Mouse (Mus musculus) liver, adult 2 months (tissue): Measurements from ENCODE around the gene Gm20388. TPM values are rescaled to one million over a fixed set of nuclear protein-coding genes. Genes with fewer than 3 reads are reported as not detected.

Experiments used
- DNase-seq: peaks from one replicate; pipeline ENCODE4 v3.0.0-alpha.2; 2011; ENCODE audit warnings: low read depth, low spot score; ENCODE audit errors: extremely low read depth
- H3K27ac ChIP-seq: fragments of 200-500 bp; replicated peaks from 2 replicates; pipeline ENCODE4 v1.5.1; 2012; ENCODE audit warnings: low read depth, mild to moderate bottlenecking, control low read depth, inconsistent platforms, low read length; ENCODE audit not compliant: insufficient read depth
- H3K27me3 ChIP-seq: fragments of 200-500 bp; 2 replicates; pipeline ENCODE4 v1.6.1; 2012; ENCODE audit warnings: mild to moderate bottlenecking, moderate library complexity, low read length, inconsistent platforms; ENCODE audit not compliant: control insufficient read depth, insufficient read depth
- H3K36me3 ChIP-seq: fragments of 200-500 bp; 2 replicates; pipeline ENCODE4 v1.6.1; 2012; ENCODE audit warnings: low read length, inconsistent platforms; ENCODE audit not compliant: control insufficient read depth, insufficient read depth
- H3K4me1 ChIP-seq: fragments of 200-500 bp; 2 replicates; pipeline ENCODE4 v1.6.1; 2011; ENCODE audit warnings: low read length; ENCODE audit not compliant: control insufficient read depth, insufficient read depth
- H3K4me3 ChIP-seq: fragments of 200-500 bp; 2 replicates; pipeline ENCODE4 v1.5.1; 2011; ENCODE audit warnings: low read depth, mild to moderate bottlenecking, control low read depth, low read length, moderate library complexity; ENCODE audit not compliant: insufficient read depth
- H3K79me2 ChIP-seq: fragments of 200-500 bp; 2 replicates; pipeline ENCODE4 v1.6.1; 2012; ENCODE audit warnings: inconsistent platforms, mild to moderate bottlenecking, low read length, moderate library complexity; ENCODE audit not compliant: control insufficient read depth, insufficient read depth
- H3K9ac ChIP-seq: fragments of 200-500 bp; 2 replicates; pipeline ENCODE4 v1.6.1; 2012; ENCODE audit warnings: low read depth, mild to moderate bottlenecking, control low read depth, inconsistent platforms, low read length
- CTCF ChIP-seq: fragments of 200-500 bp; IDR thresholded peaks from 2 replicates; pipeline ENCODE4 v1.5.1; 2011; ENCODE audit warnings: low read depth, low read length, control low read depth
- POLR2A ChIP-seq: fragments of 200-500 bp; IDR thresholded peaks from 2 replicates; pipeline ENCODE4 v1.6.1; 2011; ENCODE audit warnings: low read length, control low read depth; ENCODE audit not compliant: insufficient read depth; ENCODE audit errors: extremely low read depth
- WGBS: fragments of 180-500 bp; shearing (Covaris S2); methylation state at CpG from one replicate; pipeline ENCODE4 v1.1.7; 2018; 5-methylcytosine and 5-hydroxymethylcytosine counted together
- polyA plus RNA-seq: library from polyadenylated mRNA; depleted of rRNA; stranded (reverse); fragments of >200 nt; gene quantifications from 2 replicates; pipeline ENCODE4 v1.2.3, GENCODE M21; 2012
- total RNA-seq: library from RNA; depleted of rRNA; stranded (reverse); fragments of >200 nt; gene quantifications from 2 replicates; pipeline ENCODE4 v1.2.3, GENCODE M21; 2014

Gene Gm20388
- total and polyA plus RNA-seq, 2 experiments: 6.4 to 19.9 TPM

DNA sequence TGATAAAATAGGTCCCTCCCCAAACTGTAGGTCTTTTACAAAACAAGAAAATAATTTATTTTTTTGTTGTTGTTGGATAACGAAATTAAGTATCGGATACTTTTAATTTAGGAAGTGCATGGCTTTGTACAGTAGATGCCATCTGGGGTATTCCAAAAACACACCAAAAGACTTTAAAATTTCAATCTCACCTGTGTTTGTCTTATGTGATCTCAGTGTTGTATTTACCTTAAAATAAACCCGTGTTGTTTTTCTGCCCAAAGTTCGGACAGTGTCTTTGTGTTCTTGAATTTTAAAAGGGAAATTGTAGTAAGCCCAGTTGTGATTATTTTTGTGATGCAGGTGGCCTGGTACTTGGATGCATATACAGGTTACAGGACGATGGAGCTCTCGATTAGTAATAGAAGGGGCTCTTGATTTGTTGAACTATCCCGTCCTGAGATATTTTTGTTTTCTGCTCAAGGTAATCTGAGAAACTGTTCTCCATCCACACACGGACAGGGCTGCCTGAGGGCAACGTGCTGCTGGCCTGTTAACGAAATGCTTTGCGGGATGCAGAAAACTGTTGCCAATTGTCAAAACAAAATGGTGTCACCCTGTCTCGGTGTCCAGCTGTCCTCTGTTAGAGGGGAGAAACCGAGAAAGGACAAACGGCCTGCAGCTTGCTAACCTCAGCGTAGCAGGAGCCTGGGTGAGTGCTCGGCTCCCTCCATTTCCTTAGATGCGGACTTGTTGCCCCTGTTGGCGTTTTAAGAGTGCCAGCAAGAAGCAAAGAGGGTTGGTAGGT is 1208.2 kb downstream of the Gm20388 start:
- no peak for DNase-seq
- Histone ChIP-seq H3K27ac (no peak overlapping the region), H3K4me3 (no peak overlapping the region), H3K79me2 (no peaks in the 10 kb centered on the region), H3K36me3 (no peaks in the 10 kb centered on the region), H3K9ac (no peak overlapping the region), H3K27me3 (peaks cover 37% of the 10 kb centered on the region), H3K4me1 (no peaks in the 10 kb centered on the region)
- 19% methylated on average over 18 of the region's 18 CpGs for WGBS
- TF ChIP-seq POLR2A: no peak
- no peak for TF ChIP-seq CTCF

GRCm38 (mm10) chr8:121119635-121120455 is 1209.2 kb downstream of the Gm20388 start:
- Histone ChIP-seq H3K36me3 (no peaks in the 10 kb centered on the region), H3K27me3 (peaks cover 32% of the 10 kb centered on the region)

DNA sequence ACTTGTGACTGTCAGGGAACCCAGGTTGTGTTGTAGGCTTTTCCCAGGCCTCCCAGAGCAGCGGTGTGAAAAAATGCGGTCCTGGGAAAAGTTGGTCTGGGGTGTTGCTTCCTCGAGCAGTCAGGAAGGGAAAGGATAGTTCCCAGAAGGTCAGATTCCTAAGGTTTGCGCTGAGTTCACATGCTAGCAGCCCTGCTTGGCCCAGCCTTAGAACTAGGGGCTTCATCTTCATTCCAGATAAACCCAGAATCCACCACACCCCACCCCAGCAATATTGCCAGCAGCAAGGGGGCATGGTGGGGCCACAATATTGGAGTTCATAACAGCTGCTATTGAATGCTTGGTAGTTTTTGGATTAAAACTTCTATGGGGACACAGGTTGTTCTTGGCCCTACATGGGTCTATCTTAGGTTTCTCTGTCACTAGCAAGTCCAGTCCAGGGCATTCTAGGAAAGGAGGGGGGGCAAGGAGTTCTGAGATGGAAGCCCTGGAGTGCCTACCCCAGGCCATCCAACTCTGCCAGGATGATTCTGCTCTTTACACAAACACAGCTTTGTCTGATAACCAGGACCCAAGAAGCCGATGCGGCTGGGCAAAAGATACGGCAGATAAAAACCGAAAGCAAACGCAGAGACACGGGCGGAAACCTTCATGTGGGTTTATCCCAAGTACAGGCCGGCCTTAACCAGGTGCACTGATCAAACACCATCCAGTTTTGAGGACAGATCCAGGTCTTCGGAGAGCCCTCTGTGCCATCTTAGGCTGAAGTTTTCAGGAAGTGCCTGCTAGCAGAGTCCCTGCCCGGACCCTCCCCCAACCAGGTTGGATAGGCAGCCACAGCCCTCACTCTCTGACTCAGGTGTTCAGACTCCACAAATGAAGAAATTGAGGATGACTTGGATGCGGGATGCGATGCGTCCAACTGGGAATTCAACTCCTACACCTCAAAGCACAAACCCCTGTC is 1210.1 kb downstream of the Gm20388 start:
- Histone ChIP-seq H3K27ac (no peak overlapping the region), H3K4me3 (no peak overlapping the region), H3K4me1 (no peaks in the 10 kb centered on the region), H3K9ac (no peak overlapping the region), H3K27me3 (peaks cover 37% of the 10 kb centered on the region), H3K79me2 (no peaks in the 10 kb centered on the region), H3K36me3 (no peaks in the 10 kb centered on the region)
- TF ChIP-seq CTCF: no peak
- no peak for DNase-seq
- WGBS: 22% methylated on average over 17 of the region's 17 CpGs

More at GRCm38 (mm10) chr8:121119635-121120455, 1209.2 kb downstream of the Gm20388 start:
- no peaks in the 10 kb centered on the region for H3K79me2 ChIP-seq
- DNase-seq: no peak
- no peaks in the 10 kb centered on the region for H3K4me1 ChIP-seq
- no peak overlapping the region for H3K4me3 ChIP-seq
- 26% methylated on average over 12 of the region's 12 CpGs for WGBS
- H3K27ac ChIP-seq: no peak overlapping the region
- TF ChIP-seq POLR2A: no peak
- TF ChIP-seq CTCF: no peak
- H3K9ac ChIP-seq: no peak overlapping the region

DNA sequence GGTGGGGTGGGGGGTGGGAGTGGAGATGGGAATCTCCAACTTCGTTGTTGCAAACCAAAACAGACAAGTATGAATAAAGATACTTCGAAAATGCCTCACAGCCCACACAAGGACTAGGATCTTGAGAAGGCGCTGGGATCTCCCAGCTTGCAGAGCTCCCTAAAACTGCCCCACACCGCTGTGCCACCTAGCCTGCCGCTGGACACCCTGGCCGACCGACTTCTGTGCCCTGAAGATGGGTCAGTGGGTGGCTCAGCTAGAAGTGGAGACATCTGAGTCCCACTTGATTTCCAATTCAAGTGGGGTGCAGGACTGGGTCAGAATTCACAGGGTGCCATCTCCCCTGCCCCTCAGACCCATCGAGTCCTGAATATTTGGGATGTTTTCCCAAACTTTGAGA is 1211.1 kb downstream of the Gm20388 start:
- Histone ChIP-seq H3K27me3 (peaks cover 31% of the 10 kb centered on the region), H3K36me3 (no peaks in the 10 kb centered on the region), H3K4me1 (no peaks in the 10 kb centered on the region), H3K4me3 (no peak overlapping the region), H3K27ac (no peak overlapping the region), H3K79me2 (no peaks in the 10 kb centered on the region), H3K9ac (no peak overlapping the region)
- TF ChIP-seq POLR2A: no peak
- no peak for TF ChIP-seq CTCF
- no peak for DNase-seq
- WGBS: 22% methylated on average over 8 of the region's 8 CpGs

GRCm38 (mm10) chr8:121122368-121122767 is 1211.7 kb downstream of the Gm20388 start:
- no peak overlapping the region for H3K27ac ChIP-seq
- TF ChIP-seq CTCF (no peak), POLR2A (no peak)
- H3K4me1 ChIP-seq: no peaks in the 10 kb centered on the region
- peaks cover 26% of the 10 kb centered on the region for H3K27me3 ChIP-seq
- H3K9ac ChIP-seq: no peak overlapping the region
- no peaks in the 10 kb centered on the region for H3K36me3 ChIP-seq
- WGBS: 26% methylated on average over 7 of the region's 7 CpGs
- DNase-seq: no peak
- H3K4me3 ChIP-seq: no peak overlapping the region
- no peaks in the 10 kb centered on the region for H3K79me2 ChIP-seq
